Mouse (Mus musculus): ENCODE data around the gene Gm32742. TPM values are rescaled to one million over a fixed set of nuclear protein-coding genes. Genes with fewer than 3 reads are reported as not detected.

The Gm32742 gene
- total RNA-seq (2021): not detected
- long read RNA-seq, experiment 1: 0 reads
- long read RNA-seq, experiment 2: 0 reads

DNA sequence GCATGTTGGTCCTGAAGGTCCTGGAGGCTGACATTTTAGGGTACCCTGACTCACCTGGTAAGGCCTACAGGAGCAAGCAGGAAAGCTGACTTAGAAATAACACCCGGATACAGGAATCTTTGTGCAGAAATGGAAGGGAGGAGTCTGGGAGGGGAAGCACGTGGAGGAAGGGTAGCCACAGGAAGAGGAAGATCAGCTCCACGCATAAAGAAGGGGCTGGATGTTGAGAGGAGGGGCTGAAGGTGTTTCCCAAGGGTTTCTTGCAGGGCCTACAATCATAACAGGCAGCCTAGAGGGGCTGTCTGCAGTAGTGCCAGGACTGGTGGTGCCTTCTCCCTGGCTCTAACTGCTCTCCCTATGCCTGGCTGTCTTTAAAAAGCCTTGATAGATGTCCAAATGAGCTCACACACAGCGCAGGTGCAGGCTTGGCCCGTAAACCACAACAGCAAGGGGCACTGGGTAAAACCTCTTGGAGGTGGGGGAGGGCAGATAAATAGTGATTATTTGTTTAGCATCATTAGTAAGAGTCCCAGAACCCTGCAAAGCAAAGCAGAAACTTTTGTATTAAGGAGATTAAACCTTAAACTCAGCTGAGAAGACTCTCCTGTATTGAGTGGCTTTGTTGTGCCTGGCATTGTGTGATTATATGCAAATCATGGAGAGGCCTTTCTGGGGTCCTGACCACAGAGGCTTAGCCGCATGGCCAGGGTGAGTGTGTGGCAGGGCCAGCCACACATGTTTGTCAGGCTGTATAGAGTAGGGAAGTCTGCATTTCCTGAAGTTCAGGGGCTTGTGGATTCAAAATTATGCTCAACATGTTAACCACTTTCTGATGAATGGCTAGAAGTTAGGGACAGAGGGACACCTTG lies at the start of gene Gm32742:
TSS of gene Gm32742 (minus strand) at position 206 of the 869 bp plus-strand sequence.
- Histone ChIP-seq H3K4me3 (no peak within 1 kb of the TSS), H3K27ac (no peak within 1 kb of the TSS)
- DNase-seq: no peak
- intact Hi-C loops (cut with DNase I): no loop called here
- no peak for TF ChIP-seq CTCF (IDR thresholded peaks at IDR 0.05)

DNA sequence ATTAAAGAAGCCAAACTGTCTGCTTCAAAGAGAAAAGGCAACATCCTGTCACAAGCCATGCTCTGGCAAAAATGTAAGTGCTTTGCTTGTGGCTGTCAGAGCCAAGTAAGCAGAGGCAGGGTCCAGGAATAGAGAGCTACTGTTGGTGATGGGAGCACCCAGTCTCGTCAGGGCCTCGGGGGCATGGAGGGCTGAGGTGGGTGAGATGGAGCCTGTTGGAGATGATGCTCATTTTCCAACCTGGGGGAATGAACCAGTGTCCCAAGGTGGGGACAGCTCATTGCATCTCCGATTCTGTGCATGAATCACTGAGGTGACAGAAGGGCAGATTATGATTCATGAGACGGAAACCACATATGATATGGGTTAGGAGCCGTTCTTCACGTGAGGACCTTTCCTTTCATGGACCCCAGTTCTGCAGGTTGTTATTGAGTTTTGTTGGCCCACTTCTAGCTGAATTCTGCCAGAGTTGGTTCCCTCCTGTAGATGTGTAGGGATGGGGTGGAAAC lies 48.5 kb upstream of the Gm32742 start:
- Histone ChIP-seq H3K27ac (no peak overlapping the region), H3K4me3 (no peak overlapping the region)
- TF ChIP-seq CTCF (IDR thresholded peaks at IDR 0.05): no peak
- DNase-seq: no peak
- intact Hi-C loops (cut with DNase I): no loop called here

DNA sequence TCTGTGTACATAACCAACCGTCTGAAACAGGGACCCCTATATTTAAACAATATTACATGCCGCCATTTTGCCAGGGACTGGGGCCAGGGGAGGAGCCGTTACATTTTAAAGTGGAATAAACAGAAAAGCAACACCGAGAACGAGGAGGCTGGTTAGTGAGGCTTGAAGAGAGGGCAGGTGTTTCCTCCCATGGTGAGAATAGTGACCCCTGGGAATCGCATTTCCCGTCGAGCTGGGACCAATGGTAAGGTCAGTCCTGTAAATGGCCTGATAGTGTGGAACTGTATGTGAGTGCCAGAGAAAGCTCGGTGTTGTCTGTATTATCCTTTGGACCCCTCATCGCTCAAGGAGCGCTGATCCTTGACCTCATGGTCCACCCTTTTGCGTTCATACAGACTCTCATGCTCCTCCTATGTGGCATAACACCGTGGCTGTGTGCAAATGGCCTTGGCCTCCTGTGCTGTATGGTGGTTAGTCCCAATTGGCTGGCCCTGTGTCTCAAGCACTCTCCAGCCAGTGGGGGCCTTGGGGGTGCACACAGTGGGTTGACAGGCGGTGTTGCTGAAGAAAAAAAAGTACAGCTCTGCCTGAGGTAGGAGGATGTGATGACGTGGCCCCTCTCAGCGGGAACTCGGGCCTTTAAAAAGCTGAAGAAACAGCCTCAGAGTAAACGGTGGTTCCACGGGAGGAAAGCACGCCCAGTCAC lies 47.9 kb upstream of the Gm32742 start, which contains the start of gene Pou2af1:
TSS of gene Pou2af1 (plus strand) at position 686 of the 706 bp plus-strand sequence.
- no peak for DNase-seq
- H3K4me3 ChIP-seq: no peak within 1 kb of the TSS
- H3K27ac ChIP-seq: no peak within 1 kb of the TSS
- intact Hi-C loops (cut with DNase I): no loop called here
- no peak for TF ChIP-seq CTCF (IDR thresholded peaks at IDR 0.05)

DNA sequence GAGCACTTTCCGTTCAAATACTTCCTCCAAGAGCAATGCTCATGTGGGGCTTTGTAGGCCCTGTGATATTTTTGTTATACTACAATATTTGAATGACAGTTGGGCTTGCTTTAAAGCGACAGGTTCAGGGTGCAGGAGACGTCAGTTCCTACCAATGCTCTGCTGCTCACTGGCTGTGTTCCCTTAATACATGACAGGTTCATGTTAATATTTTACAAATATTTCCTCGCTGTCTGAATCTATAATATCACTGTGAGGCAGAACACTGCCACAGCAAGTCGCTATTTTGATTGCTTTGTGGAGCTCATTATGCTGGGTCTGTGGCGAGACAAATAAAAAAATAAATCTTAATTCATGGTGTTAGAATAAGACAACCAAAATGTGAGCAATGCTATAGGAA lies 45.9 kb upstream of the Gm32742 start:
- intact Hi-C loops (cut with DNase I): no loop called here

DNA sequence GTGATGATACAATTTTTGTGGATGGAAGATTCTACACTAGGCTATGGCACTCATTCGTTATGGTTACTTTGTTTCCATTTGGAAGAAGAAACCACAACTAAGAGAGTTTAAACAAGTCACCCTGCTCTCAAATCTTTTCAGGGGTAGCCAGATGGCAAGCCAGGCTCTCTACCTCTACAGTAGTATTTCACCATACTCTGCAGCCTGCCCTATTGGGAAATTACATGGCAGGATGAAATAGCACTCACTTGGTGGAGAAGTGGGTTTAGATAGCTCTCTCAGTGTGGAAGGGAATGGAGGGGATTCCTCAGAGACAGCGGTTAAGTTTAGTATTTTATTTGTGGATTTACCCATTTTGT lies 43.6 kb upstream of the Gm32742 start:
- intact Hi-C loops (cut with DNase I): no loop called here
- Histone ChIP-seq H3K4me3 (no peak overlapping the region), H3K27ac (no peak overlapping the region)
- TF ChIP-seq CTCF (IDR thresholded peaks at IDR 0.05): no peak
- DNase-seq: no peak

More for the DNA sequence above, 45.9 kb upstream of the Gm32742 start:
- TF ChIP-seq CTCF (IDR thresholded peaks at IDR 0.05): no peak
- no peak overlapping the region for H3K27ac ChIP-seq
- no peak for DNase-seq
- H3K4me3 ChIP-seq: no peak overlapping the region

DNA sequence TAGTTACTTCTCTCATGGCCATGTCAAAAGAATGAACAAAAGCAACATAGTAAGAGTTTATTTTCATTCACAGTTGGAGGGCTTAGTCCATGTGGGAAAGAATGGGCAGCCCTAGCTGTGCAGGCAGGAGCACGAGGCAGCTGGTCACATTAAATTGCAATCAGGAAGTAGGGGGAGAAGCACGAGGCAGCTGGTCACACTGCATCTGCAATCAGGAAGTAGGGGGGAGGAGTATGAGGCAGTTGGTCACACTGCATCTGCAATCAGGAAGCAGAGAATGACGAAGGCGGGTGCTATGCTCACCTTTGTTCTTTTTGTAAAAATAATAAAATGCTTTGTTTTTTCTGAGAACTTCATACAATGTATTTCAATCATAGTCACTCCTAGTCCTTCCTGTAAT lies 29.5 kb upstream of the Gm32742 start:
- no peak overlapping the region for H3K4me3 ChIP-seq
- H3K27ac ChIP-seq: no peak overlapping the region
- intact Hi-C loops (cut with DNase I): no loop called here
- no peak for TF ChIP-seq CTCF (IDR thresholded peaks at IDR 0.05)
- no peak for DNase-seq

DNA sequence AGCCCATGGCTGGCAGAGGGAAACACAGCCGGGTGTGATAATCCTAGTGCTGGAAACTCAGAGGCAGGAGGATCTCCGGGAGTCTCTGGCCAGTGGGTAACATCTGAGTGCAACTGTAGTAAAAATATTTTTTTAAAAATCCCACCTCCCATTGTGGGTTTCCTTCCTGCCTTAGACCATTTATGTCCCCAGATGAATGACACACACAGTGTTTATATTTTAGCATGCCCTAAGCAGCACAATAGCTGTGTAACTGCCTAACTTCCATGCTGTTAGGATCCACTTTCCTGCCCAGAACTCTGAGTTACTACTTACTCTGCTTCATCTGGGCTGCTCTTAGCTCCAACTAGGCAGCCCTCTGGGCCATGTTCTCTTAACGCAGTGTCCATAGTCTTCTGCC lies 25.3 kb upstream of the Gm32742 start:
- no peak for TF ChIP-seq CTCF (IDR thresholded peaks at IDR 0.05)
- no peak for DNase-seq
- Histone ChIP-seq H3K27ac (no peak overlapping the region), H3K4me3 (no peak overlapping the region)
- intact Hi-C loops (cut with DNase I): no loop called here

DNA sequence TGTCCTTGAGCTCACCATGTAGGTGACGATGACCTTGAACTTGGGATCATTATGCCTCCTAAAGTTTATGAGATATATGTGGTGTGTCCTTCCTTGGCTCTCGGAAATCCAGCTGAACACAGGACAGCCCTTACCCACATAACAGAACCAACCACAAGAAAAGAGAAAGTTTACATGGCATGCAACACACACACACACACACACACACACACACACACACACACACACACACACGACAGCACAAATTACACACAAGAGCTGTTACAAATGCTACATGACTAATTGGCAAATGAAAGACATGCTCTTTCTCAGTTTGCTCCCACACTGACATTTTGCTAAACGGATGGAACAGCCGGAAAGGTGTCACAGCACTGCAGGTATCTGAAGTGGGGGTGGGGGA lies 20.6 kb upstream of the Gm32742 start:
- intact Hi-C loops (cut with DNase I): no loop called here
- Histone ChIP-seq H3K27ac (no peak overlapping the region), H3K4me3 (no peak overlapping the region)
- no peak for DNase-seq
- TF ChIP-seq CTCF (IDR thresholded peaks at IDR 0.05): no peak

DNA sequence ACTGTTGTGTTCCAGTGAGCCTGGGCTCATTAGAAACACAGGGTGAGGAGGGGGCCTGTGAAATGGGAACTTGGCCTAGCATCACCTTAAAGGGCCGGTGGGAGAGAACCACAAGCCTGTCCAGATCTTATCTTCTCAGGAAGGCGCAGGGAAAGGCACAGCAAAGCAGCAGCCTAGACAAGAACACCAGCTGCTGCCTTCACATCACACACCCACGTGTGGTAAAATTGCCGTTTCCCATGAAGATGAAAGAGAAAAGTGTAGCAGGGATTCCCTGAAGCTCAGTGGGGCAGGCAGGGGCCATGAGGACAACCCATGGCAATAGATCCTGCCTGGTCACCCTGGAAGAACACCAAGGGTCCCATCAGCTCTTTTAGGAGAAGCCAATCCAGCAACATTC lies 20.1 kb upstream of the Gm32742 start:
- no peak overlapping the region for H3K27ac ChIP-seq
- intact Hi-C loops (cut with DNase I): no loop called here

DNA sequence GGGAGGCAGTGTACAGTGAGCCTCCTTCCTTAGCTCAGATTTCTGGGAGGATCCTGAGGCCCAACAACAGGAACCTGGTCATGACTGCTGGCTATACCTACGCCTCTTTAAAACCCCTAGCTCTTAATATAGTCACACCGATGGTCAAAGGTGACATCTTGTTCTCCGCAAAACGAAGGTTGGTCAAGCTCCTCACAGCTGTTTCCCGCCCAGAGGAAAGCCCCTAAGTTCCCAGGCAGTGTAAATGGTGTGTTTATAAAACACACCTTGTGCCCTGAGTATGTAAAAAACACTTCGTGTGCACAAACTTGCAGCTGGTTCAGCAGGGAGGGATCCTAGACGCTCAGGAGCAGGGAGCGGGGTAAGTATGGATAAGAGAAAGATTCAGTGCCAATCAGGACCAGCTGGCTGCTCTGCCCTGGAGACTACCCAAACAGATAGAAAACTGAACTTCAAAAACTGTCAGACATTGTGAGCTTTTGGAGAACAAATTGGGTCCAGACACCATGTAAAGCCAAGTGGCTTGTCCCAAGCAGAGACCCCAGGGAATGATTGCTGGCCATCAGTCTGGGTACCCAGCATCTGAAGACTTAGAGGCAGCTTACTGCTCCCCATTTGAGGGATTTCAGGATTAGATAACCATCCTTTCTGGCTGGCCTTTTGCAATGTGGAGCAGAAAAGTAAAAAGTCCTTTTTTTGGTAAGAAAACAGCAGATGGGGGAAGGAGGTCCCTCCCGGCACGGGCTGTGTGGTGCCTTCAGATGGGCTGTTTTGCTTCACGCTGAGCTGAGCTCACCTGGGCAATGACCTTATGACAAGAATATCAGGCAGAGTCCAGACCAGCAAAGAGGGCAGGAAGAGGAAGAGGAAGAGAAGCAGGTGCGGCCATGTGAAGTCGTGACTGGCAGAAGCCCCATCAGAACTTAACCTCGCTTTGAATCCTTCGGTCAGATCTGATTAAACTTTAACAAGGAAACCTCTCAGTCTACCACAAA lies 17.7 kb upstream of the Gm32742 start:
- no peak overlapping the region for H3K4me3 ChIP-seq
- no peak for TF ChIP-seq CTCF (IDR thresholded peaks at IDR 0.05)
- no peak for DNase-seq
- intact Hi-C loops (cut with DNase I): no loop called here
- no peak overlapping the region for H3K27ac ChIP-seq

More for the DNA sequence above, 20.1 kb upstream of the Gm32742 start:
- H3K4me3 ChIP-seq: no peak overlapping the region
- no peak for TF ChIP-seq CTCF (IDR thresholded peaks at IDR 0.05)
- no peak for DNase-seq

DNA sequence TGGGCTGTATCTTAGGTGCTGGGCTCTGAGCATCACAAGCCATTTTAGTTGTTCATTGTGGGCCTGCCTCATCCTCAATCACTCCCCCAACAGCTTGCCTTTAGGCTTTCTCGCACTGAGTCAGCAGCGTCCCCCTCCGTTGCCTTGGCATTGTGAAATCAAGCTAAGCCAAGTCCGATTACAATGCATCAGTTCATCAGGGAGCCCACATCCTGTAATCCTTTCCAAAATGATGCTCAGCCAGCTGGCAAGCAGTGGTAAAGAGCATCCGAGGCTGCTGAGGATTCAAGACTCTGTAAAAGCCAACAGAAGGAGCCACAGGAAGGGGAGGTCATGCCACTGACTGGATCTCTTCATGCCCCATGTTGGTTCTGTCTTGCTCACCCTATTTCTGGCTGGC lies 15.3 kb upstream of the Gm32742 start:
- no peak overlapping the region for H3K27ac ChIP-seq
- intact Hi-C loops (cut with DNase I): no loop called here
- no peak overlapping the region for H3K4me3 ChIP-seq
- no peak for TF ChIP-seq CTCF (IDR thresholded peaks at IDR 0.05)
- peak; percentile 54 for DNase-seq

DNA sequence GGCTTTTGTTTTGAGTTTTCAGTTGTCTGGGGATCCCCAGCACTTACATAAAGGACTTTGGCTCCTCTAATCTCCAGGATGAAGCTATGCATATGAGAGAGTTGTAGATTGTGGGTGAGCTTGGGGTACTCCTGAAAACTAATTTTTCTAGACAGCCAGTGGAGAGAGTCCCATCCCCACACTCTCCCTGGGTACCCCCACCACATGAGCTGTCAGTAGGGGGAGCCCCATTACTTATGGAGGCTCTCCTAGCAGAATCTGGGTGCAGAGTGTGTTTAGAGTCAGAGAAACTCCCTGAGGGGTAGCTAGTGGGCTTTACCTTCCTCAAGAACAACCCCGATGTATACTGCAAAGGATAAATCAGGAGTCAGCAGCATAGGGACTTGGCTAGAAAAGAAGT lies 13.0 kb upstream of the Gm32742 start:
- peak; percentile 24; the same call in 1 of the 2 replicates for TF ChIP-seq CTCF (IDR thresholded peaks at IDR 0.05)
- no peak overlapping the region for H3K27ac ChIP-seq
- intact Hi-C loops (cut with DNase I): no loop called here
- no peak overlapping the region for H3K4me3 ChIP-seq
- no peak for DNase-seq

Measured in gastrocnemius, adult 2 months (tissue).